Mouse (Mus musculus) spleen, adult 2 months (tissue): ENCODE measurements around the gene Akap8l.

ENCODE experiments used
- CTCF ChIP-seq: fragments of 200-500 bp; IDR thresholded peaks from 2 replicates; pipeline ENCODE4 v1.5.1; 2011; ENCODE audit warnings: mild to moderate bottlenecking, inconsistent platforms; ENCODE audit not compliant: insufficient read depth, insufficient read length, insufficient replicate concordance; ENCODE audit errors: extremely low read depth
- POLR2A ChIP-seq: fragments of 200-500 bp; IDR thresholded peaks from 2 replicates; pipeline ENCODE4 v1.6.1; 2011; ENCODE audit warnings: low read depth, low read length, inconsistent platforms

GRCm38 (mm10) chr17:32283341-32283740, 67.1 kb downstream of the Akap8l start:
- TF ChIP-seq CTCF (no peak), POLR2A (no peak)
